Mouse (Mus musculus) lung, postnatal 4 days (tissue): Measurements from ENCODE around the gene Kntc1.
A peak's percentile ranks its signal among the peaks of the same experiment; 100 is the strongest.
"Not testable (repeated sequence)": the region's sequence is repeated elsewhere in the genome, so short reads cannot be mapped to it uniquely, and the experiment has no call there.

Experiments
- DNase-seq, 2 experiments: peaks; one replicate each; pipeline ENCODE4 v3.0.0; 2021

Kntc1 gene

GRCm38 (mm10) chr5:123749065-123750064, at the start of gene Kntc1, which contains the start of gene Rsrc2:
Gene Kntc1, plus strand, starts transcription at chr5:123749716.
Gene Rsrc2, minus strand, starts transcription at chr5:123749414.
- peak; percentile 99 for DNase-seq

- peak; percentile 64 to 85 for DNase-seq
Measured at GRCm38 (mm10) chr5:123700625-123701024, 48.9 kb upstream of the Kntc1 start.

- no peak for DNase-seq
Measured at GRCm38 (mm10) chr5:123708598-123708997, 40.9 kb upstream of the Kntc1 start.

GRCm38 (mm10) chr5:123709571-123709970, 39.9 kb upstream of the Kntc1 start:
- DNase-seq: no peak

GRCm38 (mm10) chr5:123713782-123714181, 35.7 kb upstream of the Kntc1 start:
- peak in 1 of 2 experiments; percentile 25 for DNase-seq

- no peak for DNase-seq
Measured at GRCm38 (mm10) chr5:123714622-123715021, 34.9 kb upstream of the Kntc1 start.

GRCm38 (mm10) chr5:123720328-123721311, 28.9 kb upstream of the Kntc1 start, which contains the start of gene Zcchc8:
Gene Zcchc8, minus strand, starts transcription at chr5:123721100.
- DNase-seq: peak; percentile 96 to 97

GRCm38 (mm10) chr5:123723816-123724215, 25.7 kb upstream of the Kntc1 start:
- not testable (repeated sequence) for DNase-seq

GRCm38 (mm10) chr5:123730981-123731380, 18.5 kb upstream of the Kntc1 start:
- DNase-seq: no peak

GRCm38 (mm10) chr5:123744358-123744757, 5.2 kb upstream of the Kntc1 start:
- DNase-seq: no peak

GRCm38 (mm10) chr5:123746253-123746652, 3.3 kb upstream of the Kntc1 start:
- DNase-seq: no peak

GRCm38 (mm10) chr5:123747604-123748003, 1.9 kb upstream of the Kntc1 start:
- no peak for DNase-seq

- DNase-seq: no peak
Measured at GRCm38 (mm10) chr5:123748339-123749064, 1.0 kb upstream of the Kntc1 start.

- no peak for DNase-seq
Measured at GRCm38 (mm10) chr5:123765506-123765905, 16.0 kb downstream of the Kntc1 start.

GRCm38 (mm10) chr5:123766455-123766854, 16.9 kb downstream of the Kntc1 start:
- not testable (repeated sequence) for DNase-seq

GRCm38 (mm10) chr5:123773441-123773840, 23.9 kb downstream of the Kntc1 start:
- DNase-seq: no peak

- no peak for DNase-seq
Measured at GRCm38 (mm10) chr5:123780716-123781115, 31.2 kb downstream of the Kntc1 start.

- no peak for DNase-seq
Measured at GRCm38 (mm10) chr5:123781864-123782263, 32.3 kb downstream of the Kntc1 start.

- no peak for DNase-seq
Measured at GRCm38 (mm10) chr5:123788976-123789375, 39.5 kb downstream of the Kntc1 start.

GRCm38 (mm10) chr5:123793081-123793480, 43.6 kb downstream of the Kntc1 start:
- no peak for DNase-seq

- no peak for DNase-seq
Measured at GRCm38 (mm10) chr5:123806334-123806733, 56.8 kb downstream of the Kntc1 start.

- no peak for DNase-seq
Measured at GRCm38 (mm10) chr5:123808541-123808940, 59.0 kb downstream of the Kntc1 start.
